9 mouse cellular contexts compared by ENCODE assay signal in the genomic region with DNA sequence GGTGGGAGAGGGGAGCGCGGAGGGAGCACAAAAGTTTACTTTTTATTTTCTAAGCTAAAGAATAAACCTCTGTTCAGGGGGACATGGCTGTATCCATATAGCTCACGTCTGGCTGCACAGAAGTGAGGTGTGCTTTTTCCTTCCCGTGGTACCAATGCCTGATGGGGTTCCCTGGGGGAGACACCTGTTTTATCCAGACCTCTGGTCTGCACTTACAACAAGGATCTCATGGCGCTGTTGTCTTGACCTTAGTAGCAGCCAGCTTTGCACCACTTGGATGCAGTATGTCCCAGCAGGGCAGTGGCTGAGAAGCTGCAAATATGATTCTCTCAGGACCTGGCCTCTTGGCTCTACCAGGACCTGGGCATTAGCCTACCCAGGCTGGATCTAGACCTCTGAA.
DNase-seq lines count a peak whose midpoint lies in the region; ATAC-seq and TF ChIP-seq lines count a peak whose summit lies in the region.
"Had no signal": no experiment of that assay in that cellular context is flagged by ENCODE, and none has a peak within 500 bp of the region (broad histone marks: within the 10 kb centered on the region; RNA-seq: fewer than 3 reads in every experiment).

No protein-coding gene starts in this region.

- H3K36me3 ChIP-seq in E14TG2a.4 (ENCODE audit: insufficient read depth, low read length), result no peaks in the 10 kb centered on the region
- H3K36me3 ChIP-seq in limb, embryonic 11.5 days (ENCODE audit: control insufficient read depth, insufficient read depth, low read length), result no peaks in the 10 kb centered on the region

- ATAC-seq in limb, embryonic 11.5 days (ENCODE audit: insufficient number of reproducible peaks, low FRiP score, low TSS enrichment, low read depth), result peak; percentile 57

- H3K27me3 ChIP-seq in E14TG2a.4 (ENCODE audit: insufficient read depth, low read length), result peaks cover 6% of the 10 kb centered on the region; the same call in 1 of the 2 replicates
- no peaks in the 10 kb centered on the region for H3K27me3 ChIP-seq in limb, embryonic 11.5 days (ENCODE audit: control insufficient read depth, insufficient read depth, low read length)

- peaks cover 5% of the 10 kb centered on the region for H3K4me1 ChIP-seq in E14TG2a.4 (replicated peaks; ENCODE audit: low read depth, low read length)
- H3K4me1 ChIP-seq in limb, embryonic 11.5 days (ENCODE audit: control insufficient read depth, insufficient read depth, low read length), result peaks cover 5% of the 10 kb centered on the region; the same call in 1 of the 2 replicates

- H3K9ac ChIP-seq in limb, embryonic 11.5 days (ENCODE audit: low read length), result no peak overlapping the region

- TF ChIP-seq CTCF in E14TG2a.4 (conservative IDR thresholded peaks at IDR 0.05; ENCODE audit: low read length), result no peak

- peak overlapping the region; percentile 61 for H3K4me3 ChIP-seq in E14TG2a.4 (replicated peaks; ENCODE audit: low read length)
- peak overlapping the region; percentile 18; the same call in 1 of the 2 replicates for H3K4me3 ChIP-seq in limb, embryonic 11.5 days (ENCODE audit: low read depth, low read length)
- H3K4me3 ChIP-seq: erythroblast, embryonic 14.5 days had no signal

- peak overlapping the region; percentile 56 for H3K4me2 ChIP-seq in limb, embryonic 11.5 days (ENCODE audit: low read depth, severe bottlenecking)

- DNase-seq in embryo, embryonic 10 days (ENCODE audit: low spot score), result peak; percentile 64
- no peak for DNase-seq in embryo, embryonic 9.5 days (ENCODE audit: extremely low spot score)
- DNase-seq in gastrocnemius, postnatal 25 days, result peak; percentile 22
- DNase-seq in limb, embryonic 11.5 days (ENCODE audit: low spot score), result peak; percentile 51
- peak; percentile 27 for DNase-seq in skeletal muscle tissue, adult 2 months (ENCODE audit: low read depth, low spot score)
- DNase-seq in layer of hippocampus, adult 9-10 months (ENCODE audit: low spot score), result no peak
- no peak for DNase-seq in spleen, postnatal 10 days (ENCODE audit: low spot score in 2 of 2)

- WGBS in limb, embryonic 11.5 days, result 4% methylated on average over 5 of the region's 5 CpGs

- no peaks in the 10 kb centered on the region for H3K9me3 ChIP-seq in E14TG2a.4 (ENCODE audit: low read length)
- H3K9me3 ChIP-seq in limb, embryonic 11.5 days (ENCODE audit: control insufficient read depth, low read length), result no peaks in the 10 kb centered on the region

- H3K27ac ChIP-seq in limb, embryonic 11.5 days (replicated peaks; ENCODE audit: low read depth, low read length), result no peak overlapping the region

Comparison
In these comparisons a context has a peak if more than half of its experiments do, and no peak if none do; other contexts are left out.
1. DNase-seq: peak in embryo, embryonic 10 days (single experiment), gastrocnemius, postnatal 25 days (single experiment), limb, embryonic 11.5 days (single experiment) and skeletal muscle tissue, adult 2 months (single experiment); none in embryo, embryonic 9.5 days (single experiment), layer of hippocampus, adult 9-10 months (single experiment) and spleen, postnatal 10 days (0 of 2).